Mouse (Mus musculus): ENCODE data around the gene Akt3.

DNA sequence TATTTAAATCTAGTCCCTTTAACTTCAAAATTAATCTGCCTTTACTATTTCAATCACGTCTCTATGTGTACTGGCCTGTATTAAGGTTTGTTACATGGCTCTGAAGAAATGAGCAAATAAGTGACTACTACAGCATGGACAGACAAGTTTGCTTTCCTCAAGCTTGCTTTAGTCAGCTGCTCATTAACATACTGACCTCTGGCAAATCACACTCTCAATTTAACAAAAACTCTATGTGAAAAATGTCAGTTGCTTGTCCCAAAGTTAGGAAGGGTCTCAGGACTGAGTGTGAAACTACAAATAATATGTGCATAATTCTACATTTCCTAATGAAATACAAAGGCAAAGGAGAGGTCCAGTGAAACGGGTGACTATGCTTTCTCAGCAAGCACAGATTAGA lies 109.3 kb downstream of the Akt3 start:
- TF ChIP-seq POLR2AphosphoS2 (IDR thresholded peaks at IDR 0.05; ENCODE audit: insufficient read length, low read depth) (no peak), SRF (IDR thresholded peaks at IDR 0.05; ENCODE audit: control insufficient read depth, insufficient read length, low read depth) (no peak), REST (IDR thresholded peaks at IDR 0.05; ENCODE audit: insufficient read depth, insufficient read length) (no peak), MAX (IDR thresholded peaks at IDR 0.05; ENCODE audit: low read depth) (no peak), POLR2A (IDR thresholded peaks at IDR 0.05; ENCODE audit: insufficient read length, low read depth) (no peak), MYOG (IDR thresholded peaks at IDR 0.05; ENCODE audit: control insufficient read depth in 1 of 3, insufficient read depth in 1 of 3, insufficient read length in 2 of 3, low read depth in 2 of 3) (no peak)

All from myocyte (in vitro differentiated cells).